Mouse (Mus musculus): ENCODE data around the gene Creg1.

- TF ChIP-seq CTCF (IDR thresholded peaks at IDR 0.05; ENCODE audit: low read depth) = no peak
- no peak for TF ChIP-seq EP300 (IDR thresholded peaks at IDR 0.05; ENCODE audit: low read depth)
Observed at GRCm38 (mm10) chr1:165771998-165772397, 8.5 kb downstream of the Creg1 start.
